Mouse (Mus musculus): ENCODE results near the gene Anapc15. TPM values are rescaled to one million over a fixed set of nuclear protein-coding genes. Genes with fewer than 3 reads are reported as not detected.

The Anapc15 gene
- polyA plus RNA-seq, 1 experiment: 70.7 TPM

GRCm38 (mm10) chr7:101882413-101883154, 19.1 kb downstream of the Anapc15 start:
- Histone ChIP-seq H3K27ac (ENCODE audit: insufficient read depth, low read length) (no peak overlapping the region), H3K36me3 (ENCODE audit: control insufficient read depth, insufficient read depth, low read length, poor library complexity, severe bottlenecking) (no peaks in the 10 kb centered on the region), H3K4me3 (ENCODE audit: low read depth, low read length) (no peak overlapping the region), H3K4me1 (ENCODE audit: control insufficient read depth, insufficient read depth, low read length) (no peaks in the 10 kb centered on the region), H3K9me3 (replicated peaks; ENCODE audit: control insufficient read depth, insufficient read depth, low read length, poor library complexity, severe bottlenecking) (no peaks in the 10 kb centered on the region), H3K27me3 (ENCODE audit: control insufficient read depth, insufficient read depth, low read length, poor library complexity, severe bottlenecking) (no peaks in the 10 kb centered on the region), H3K9ac (ENCODE audit: low read depth, poor library complexity, severe bottlenecking) (no peak overlapping the region)
- TF ChIP-seq EP300 (IDR thresholded peaks at IDR 0.05; ENCODE audit: insufficient read depth, low read depth, low read length): no peak
- no peak for TF ChIP-seq POLR2A (IDR thresholded peaks at IDR 0.05; ENCODE audit: insufficient read depth, low read length)
- TF ChIP-seq CTCF (IDR thresholded peaks at IDR 0.05; ENCODE audit: low read depth, low read length): no peak

- Histone ChIP-seq H3K27me3 (ENCODE audit: control insufficient read depth, insufficient read depth, low read length, poor library complexity, severe bottlenecking) (no peaks in the 10 kb centered on the region), H3K9me3 (replicated peaks; ENCODE audit: control insufficient read depth, insufficient read depth, low read length, poor library complexity, severe bottlenecking) (no peaks in the 10 kb centered on the region), H3K36me3 (ENCODE audit: control insufficient read depth, insufficient read depth, low read length, poor library complexity, severe bottlenecking) (no peaks in the 10 kb centered on the region), H3K4me1 (ENCODE audit: control insufficient read depth, insufficient read depth, low read length) (no peaks in the 10 kb centered on the region), H3K4me3 (ENCODE audit: low read depth, low read length) (no peak overlapping the region), H3K9ac (ENCODE audit: low read depth, poor library complexity, severe bottlenecking) (no peak overlapping the region), H3K27ac (ENCODE audit: insufficient read depth, low read length) (no peak overlapping the region)
- TF ChIP-seq POLR2A (IDR thresholded peaks at IDR 0.05; ENCODE audit: insufficient read depth, low read length) (no peak), EP300 (IDR thresholded peaks at IDR 0.05; ENCODE audit: insufficient read depth, low read depth, low read length) (no peak), CTCF (IDR thresholded peaks at IDR 0.05; ENCODE audit: low read depth, low read length) (no peak)
These were observed 20.6 kb downstream of the Anapc15 start for GRCm38 (mm10) chr7:101884160-101884559.

DNA sequence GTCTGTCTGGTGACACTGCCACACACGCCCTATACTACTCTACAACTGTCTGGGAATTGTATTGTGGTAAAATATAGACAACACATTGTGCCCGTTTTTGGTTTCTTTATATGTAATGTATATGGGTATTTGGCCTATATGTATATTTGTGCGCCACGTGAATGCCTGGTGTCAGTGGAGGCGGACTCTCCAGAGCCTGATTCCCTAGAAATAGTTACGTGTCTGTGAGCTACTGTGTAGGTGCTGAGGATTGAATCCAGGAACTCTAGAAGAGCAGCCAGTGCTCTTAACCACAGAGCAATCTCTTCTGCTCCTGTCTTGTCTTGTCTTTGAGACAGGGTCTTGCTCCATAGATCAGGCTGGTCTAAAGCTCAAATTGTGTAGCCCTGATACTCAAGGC, 22.8 kb downstream of the Anapc15 start:
- Histone ChIP-seq H3K9ac (ENCODE audit: low read depth, poor library complexity, severe bottlenecking) (no peak overlapping the region), H3K27ac (ENCODE audit: insufficient read depth, low read length) (no peak overlapping the region), H3K36me3 (ENCODE audit: control insufficient read depth, insufficient read depth, low read length, poor library complexity, severe bottlenecking) (no peaks in the 10 kb centered on the region), H3K4me3 (ENCODE audit: low read depth, low read length) (no peak overlapping the region), H3K27me3 (ENCODE audit: control insufficient read depth, insufficient read depth, low read length, poor library complexity, severe bottlenecking) (no peaks in the 10 kb centered on the region), H3K9me3 (replicated peaks; ENCODE audit: control insufficient read depth, insufficient read depth, low read length, poor library complexity, severe bottlenecking) (no peaks in the 10 kb centered on the region), H3K4me1 (ENCODE audit: control insufficient read depth, insufficient read depth, low read length) (no peaks in the 10 kb centered on the region)
- TF ChIP-seq CTCF (IDR thresholded peaks at IDR 0.05; ENCODE audit: low read depth, low read length) (no peak), EP300 (IDR thresholded peaks at IDR 0.05; ENCODE audit: insufficient read depth, low read depth, low read length) (no peak), POLR2A (IDR thresholded peaks at IDR 0.05; ENCODE audit: insufficient read depth, low read length) (no peak)

DNA sequence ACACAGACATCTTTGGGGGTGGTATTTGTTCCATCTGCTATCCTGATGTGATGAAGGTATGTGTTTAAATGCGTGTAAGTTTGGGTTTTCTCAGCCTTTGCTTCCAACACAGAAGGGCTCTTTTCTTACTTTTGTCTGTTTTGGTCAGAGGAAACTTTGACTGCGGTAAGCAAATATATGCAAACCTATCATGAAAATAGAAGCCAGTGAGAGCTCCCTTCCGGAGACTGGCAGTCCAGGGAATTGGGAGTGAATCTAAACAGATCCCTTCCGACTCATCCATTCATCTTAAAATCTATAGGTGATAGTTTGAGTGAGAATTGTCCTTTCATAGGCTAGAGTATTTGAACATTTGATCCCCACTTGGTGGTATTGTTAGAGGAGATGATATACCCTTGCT, 24.9 kb downstream of the Anapc15 start:
- TF ChIP-seq EP300 (IDR thresholded peaks at IDR 0.05; ENCODE audit: insufficient read depth, low read depth, low read length): no peak
- TF ChIP-seq POLR2A (IDR thresholded peaks at IDR 0.05; ENCODE audit: insufficient read depth, low read length): no peak
- TF ChIP-seq CTCF (IDR thresholded peaks at IDR 0.05; ENCODE audit: low read depth, low read length): no peak
- Histone ChIP-seq H3K27ac (ENCODE audit: insufficient read depth, low read length) (no peak overlapping the region), H3K9me3 (replicated peaks; ENCODE audit: control insufficient read depth, insufficient read depth, low read length, poor library complexity, severe bottlenecking) (no peaks in the 10 kb centered on the region), H3K4me3 (ENCODE audit: low read depth, low read length) (no peak overlapping the region), H3K9ac (ENCODE audit: low read depth, poor library complexity, severe bottlenecking) (no peak overlapping the region), H3K27me3 (ENCODE audit: control insufficient read depth, insufficient read depth, low read length, poor library complexity, severe bottlenecking) (no peaks in the 10 kb centered on the region), H3K36me3 (ENCODE audit: control insufficient read depth, insufficient read depth, low read length, poor library complexity, severe bottlenecking) (no peaks in the 10 kb centered on the region), H3K4me1 (ENCODE audit: control insufficient read depth, insufficient read depth, low read length) (no peaks in the 10 kb centered on the region)

DNA sequence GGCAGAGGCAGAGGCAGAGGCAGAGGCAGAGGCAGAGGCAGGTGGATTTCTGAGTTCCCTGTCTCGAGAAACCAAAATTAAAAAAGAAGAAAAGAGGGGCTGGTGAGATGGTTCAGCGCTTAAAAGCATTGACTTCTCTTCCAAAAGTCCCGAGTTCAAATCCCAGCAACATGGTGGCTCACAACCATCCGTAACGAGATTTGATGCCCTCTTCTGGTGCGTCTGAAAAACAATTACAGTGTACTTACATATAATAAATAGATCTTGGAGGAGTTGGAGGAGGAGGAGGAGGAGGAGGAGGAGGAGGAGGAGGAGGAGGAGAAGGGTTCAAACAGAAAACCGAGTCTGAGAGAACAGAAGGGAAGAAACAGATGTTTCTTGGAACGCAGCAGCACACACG, 32.2 kb downstream of the Anapc15 start:
- no peaks in the 10 kb centered on the region for H3K9me3 ChIP-seq (replicated peaks; ENCODE audit: control insufficient read depth, insufficient read depth, low read length, poor library complexity, severe bottlenecking)
- peak overlapping the region; percentile 39 for H3K9ac ChIP-seq (ENCODE audit: low read depth, poor library complexity, severe bottlenecking)
- peaks cover 12% of the 10 kb centered on the region for H3K36me3 ChIP-seq (ENCODE audit: control insufficient read depth, insufficient read depth, low read length, poor library complexity, severe bottlenecking)
- no peaks in the 10 kb centered on the region for H3K4me1 ChIP-seq (ENCODE audit: control insufficient read depth, insufficient read depth, low read length)
- no peak overlapping the region for H3K27ac ChIP-seq (ENCODE audit: insufficient read depth, low read length)
- peak overlapping the region; percentile 79 for H3K4me3 ChIP-seq (ENCODE audit: low read depth, low read length)
- no peak for TF ChIP-seq POLR2A (IDR thresholded peaks at IDR 0.05; ENCODE audit: insufficient read depth, low read length)
- TF ChIP-seq EP300 (IDR thresholded peaks at IDR 0.05; ENCODE audit: insufficient read depth, low read depth, low read length): no peak
- TF ChIP-seq CTCF (IDR thresholded peaks at IDR 0.05; ENCODE audit: low read depth, low read length): no peak
- no peaks in the 10 kb centered on the region for H3K27me3 ChIP-seq (ENCODE audit: control insufficient read depth, insufficient read depth, low read length, poor library complexity, severe bottlenecking)

All from ES-Bruce4 (cell line).